Mouse (Mus musculus) c-Kit-negative CD71-positive TER-119-positive erythroid progenitor cells, embryonic 14.5 days (primary cell): ENCODE measurements around the gene Ctdspl.

ENCODE experiments used
- DNase-seq: peaks from one replicate; pipeline ENCODE4 v3.0.0-alpha.2; 2013; ENCODE audit warnings: low read depth, low spot score

Gene Ctdspl

GRCm38 (mm10) chr9:119028226-119029195 is 102.3 kb downstream of the Ctdspl start:
- no peak for DNase-seq

DNA sequence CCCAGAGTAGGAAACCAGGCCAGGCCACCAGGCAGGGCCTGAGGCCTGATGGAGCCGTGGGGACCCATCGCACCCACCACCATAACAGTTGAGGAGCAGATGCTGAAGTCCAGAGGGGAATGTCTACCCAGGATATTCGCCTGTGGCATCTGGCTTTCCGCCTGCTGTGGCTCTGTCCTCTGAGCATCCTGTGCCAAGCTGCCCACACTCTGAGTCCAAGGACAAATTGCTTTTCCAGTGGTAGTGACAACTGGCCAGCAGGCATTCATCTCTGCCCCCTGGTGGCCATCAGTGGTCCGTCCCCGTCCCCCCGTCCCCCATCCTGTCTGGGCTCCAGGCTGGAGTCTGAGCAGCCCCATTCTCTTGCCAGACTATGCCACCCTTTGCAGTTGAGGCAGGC is 103.3 kb downstream of the Ctdspl start:
- DNase-seq = no peak

- no peak for DNase-seq
These were observed 104.8 kb downstream of the Ctdspl start for GRCm38 (mm10) chr9:119031038-119031437.

DNA sequence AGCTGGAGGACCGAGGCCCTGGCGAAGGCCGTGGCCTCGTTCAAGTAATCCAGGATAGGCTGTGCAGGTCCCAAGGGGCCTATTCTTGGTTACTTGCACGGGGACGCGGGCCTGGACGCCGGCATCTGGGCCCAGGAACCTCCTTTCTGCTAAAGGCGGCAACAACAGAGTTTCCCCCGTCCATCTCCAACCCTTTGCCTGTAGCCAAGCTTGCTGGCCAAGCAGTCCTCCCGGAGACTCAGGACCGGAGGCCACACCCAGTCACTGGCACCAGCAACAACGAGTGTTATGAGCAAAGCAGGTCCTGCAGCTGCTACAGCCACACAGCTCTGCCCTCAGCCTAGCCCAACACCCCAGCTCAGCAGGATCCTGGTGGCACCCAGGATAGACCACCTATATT is 105.5 kb downstream of the Ctdspl start:
- no peak for DNase-seq

DNA sequence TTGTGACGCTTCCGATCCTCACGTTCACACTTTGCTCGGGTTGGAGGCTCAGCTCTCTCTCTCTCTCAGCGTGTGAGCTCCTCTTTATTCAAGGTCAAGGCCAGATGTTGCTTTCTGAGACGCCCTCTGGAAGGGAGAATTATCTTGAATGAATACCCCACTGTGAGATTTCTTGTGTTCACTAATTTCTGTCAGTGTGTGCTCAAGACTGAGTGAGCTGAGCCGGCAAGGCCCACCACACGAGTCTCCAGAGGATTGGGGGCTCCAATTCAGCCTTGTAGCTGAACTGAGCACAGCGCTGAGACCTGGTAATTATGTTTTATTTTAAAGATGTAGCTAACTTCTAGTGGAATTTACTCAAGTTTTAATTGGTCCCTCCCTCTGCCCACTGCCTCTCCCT is 106.3 kb downstream of the Ctdspl start:
- DNase-seq = no peak

DNA sequence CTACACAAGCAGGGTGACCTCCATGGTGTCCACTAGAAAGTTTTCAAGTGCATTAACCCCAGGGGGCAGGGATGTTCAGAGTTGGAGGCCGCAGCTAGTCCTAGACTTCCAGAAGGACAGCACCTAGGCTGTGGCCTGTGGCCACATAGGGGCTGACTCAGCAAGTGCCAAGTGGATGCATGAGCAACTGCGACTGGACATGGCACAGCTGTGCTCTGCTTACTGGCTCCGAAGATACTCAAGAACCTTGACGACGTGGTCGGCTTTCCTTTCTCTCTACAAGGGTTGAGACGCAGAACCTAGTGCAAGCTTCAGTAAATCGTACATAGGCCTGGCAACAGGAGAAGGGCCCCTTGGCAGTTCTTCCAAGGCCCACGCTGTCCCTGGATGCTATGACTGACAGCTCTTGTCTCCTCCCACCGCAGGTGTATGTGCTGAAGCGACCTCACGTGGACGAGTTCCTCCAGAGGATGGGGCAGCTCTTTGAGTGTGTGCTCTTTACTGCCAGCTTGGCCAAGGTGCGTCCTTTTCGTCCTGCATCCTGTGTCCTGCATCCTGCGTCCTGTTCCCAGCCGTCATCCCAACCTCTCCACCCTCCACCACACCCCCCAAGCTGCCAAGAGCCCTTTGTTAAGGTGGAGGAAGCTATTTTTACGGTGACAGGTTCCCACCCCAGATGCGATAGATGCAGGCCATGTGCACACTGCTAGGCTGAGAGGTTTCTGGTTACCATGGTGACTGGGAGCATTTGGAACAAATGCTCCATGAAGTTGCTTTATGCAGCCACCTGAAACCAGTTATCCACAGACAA is 107.1 kb downstream of the Ctdspl start:
- DNase-seq = no peak

GRCm38 (mm10) chr9:119034069-119034468 is 107.8 kb downstream of the Ctdspl start:
- DNase-seq = no peak

DNA sequence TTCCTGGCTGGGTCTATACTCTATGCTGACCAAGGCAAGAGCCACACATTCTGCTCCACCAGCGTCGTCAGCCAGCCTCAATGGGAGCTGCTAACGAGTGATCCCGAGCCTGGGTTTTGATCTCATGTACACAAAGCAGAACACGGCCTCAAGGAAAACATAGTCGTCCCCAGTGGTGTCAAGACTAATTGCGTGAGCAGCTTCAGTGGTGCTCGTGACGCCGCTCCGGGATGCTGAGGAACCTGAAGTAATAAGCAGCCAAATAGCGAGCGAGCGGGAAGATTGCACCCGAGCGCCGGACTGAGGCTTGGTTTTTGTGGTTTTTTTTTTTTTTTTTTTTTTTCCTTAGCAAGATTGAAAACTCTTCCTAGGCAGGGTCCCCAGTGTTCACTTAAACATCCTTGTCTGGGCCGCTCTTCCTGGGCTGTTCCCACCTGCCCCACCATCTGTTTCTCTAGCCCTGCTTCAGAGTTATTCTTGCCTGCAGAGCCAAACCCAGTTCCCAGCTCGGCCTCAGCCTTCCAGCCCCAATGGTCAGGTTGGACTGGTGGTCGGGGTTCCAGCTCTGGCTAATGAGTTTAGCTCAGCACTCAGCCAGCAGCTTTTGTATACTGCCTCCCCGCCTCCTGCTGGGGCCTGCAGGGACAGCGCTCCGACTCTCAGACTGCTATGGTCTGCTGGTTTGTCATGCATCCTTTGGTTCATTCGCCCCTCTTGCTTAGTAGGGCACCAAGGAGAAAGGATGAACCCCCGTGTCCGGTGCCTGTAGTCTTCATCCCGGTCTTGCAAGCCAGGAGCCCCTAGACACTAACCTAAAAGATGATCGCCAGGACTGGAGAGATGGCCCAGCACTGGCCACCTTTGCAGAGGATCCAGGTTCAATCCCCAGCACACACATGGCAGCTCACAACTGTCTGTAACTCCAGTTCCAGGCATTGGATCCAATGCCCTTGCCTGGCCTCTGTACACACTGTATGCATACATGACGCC is 108.7 kb downstream of the Ctdspl start:
- DNase-seq = no peak

GRCm38 (mm10) chr9:119035836-119036235 is 109.6 kb downstream of the Ctdspl start:
- no peak for DNase-seq

GRCm38 (mm10) chr9:119037076-119037730 is 111.0 kb downstream of the Ctdspl start:
- DNase-seq = no peak

DNA sequence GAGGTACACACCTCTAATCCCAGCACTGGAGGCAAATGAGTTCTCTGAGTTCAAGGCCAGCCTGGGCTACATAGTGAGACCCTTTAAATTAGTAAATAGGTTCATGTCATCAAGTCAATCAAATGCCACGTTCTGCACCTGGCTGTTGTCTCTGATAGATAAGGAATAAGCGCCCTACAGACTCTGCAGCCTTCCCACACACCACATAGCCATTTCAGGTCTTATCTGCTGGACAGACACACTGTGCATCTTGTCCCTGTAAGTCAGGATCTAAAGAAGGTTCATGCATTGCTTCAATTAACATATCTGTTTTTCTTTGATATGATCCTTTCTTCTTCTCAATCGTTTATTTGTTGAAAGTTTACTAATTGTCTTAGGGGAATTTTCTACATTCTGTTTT is 112.3 kb downstream of the Ctdspl start:
- no peak for DNase-seq

DNA sequence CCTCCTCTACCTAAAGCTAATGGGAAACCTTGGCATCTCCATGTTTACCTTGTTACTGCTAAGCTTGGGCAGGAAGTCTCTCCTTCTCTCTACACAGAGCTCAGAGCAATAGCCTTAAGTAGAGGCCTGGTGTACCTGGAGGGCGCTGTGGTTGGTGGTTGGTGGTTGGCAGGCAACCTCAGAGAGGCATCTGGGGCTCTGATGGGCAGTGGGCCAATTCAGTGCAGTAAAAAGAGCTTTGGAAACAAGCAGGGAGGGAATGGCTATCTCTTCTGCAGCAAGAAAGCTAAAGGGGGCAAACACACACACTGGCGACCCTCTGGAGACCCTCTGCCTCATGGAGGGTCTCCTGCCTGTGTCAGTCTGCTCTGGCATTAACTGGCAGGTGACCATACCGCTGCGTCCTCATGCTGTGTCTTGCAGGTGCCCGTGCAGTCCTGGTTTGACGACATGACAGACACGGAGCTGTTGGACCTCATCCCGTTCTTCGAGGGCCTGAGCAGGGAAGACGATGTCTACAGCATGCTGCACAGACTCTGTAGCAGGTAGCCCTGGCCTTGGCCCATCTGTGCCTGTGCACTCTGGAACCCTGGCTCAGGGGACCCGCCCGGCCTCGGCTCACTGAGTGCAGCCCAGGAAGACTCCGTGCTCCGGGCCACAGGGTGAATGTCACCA is 114.0 kb downstream of the Ctdspl start:
- DNase-seq = no peak

GRCm38 (mm10) chr9:119048182-119048903 is 122.1 kb downstream of the Ctdspl start:
- DNase-seq = peak; percentile 44

- no peak for DNase-seq
These were observed 124.9 kb downstream of the Ctdspl start for GRCm38 (mm10) chr9:119051158-119051557.

DNA sequence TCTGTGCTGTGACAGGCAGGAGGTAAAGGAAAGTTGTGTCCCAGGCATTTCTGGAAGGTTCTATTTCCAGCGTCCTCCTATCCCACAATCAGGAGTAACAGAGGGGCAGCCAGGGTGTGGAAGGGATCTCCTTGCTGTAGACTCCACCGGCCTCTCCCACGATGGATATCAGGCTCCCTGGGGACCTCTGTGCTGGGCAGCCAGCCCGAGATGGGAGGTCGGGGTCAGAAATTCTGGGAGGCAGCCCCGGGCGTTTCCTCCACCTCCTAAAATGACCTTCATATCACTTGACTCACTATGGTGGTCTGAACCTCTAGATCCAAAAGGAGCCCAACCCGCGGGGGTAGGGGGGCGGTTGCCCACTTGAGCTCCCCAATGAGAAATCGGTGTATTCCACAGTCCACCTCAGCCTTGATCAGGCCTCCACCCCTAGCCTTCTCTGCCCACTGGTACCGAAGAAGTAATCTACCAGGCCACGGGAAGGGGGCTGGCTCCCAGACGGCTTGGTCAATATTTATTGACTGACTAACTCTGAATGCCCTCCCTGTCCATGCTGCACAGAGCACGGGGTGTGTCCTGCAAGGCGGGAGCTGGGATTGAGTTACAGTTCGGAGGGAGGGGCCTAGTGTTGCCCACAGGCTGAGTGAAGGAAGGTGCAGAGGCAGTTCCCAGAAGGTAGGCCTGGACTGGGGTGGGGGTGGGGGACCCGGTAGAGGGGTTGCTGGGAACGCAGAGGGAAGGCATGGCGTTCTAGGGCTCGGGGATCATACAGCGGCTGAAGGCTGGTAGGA is 126.1 kb downstream of the Ctdspl start, which contains the start of gene Vill:
Gene Vill (plus strand): TSS at position 625 of the 791 bp plus-strand sequence.
- no peak for DNase-seq

- DNase-seq = no peak
These were observed 127.8 kb downstream of the Ctdspl start for GRCm38 (mm10) chr9:119053964-119054576.

DNA sequence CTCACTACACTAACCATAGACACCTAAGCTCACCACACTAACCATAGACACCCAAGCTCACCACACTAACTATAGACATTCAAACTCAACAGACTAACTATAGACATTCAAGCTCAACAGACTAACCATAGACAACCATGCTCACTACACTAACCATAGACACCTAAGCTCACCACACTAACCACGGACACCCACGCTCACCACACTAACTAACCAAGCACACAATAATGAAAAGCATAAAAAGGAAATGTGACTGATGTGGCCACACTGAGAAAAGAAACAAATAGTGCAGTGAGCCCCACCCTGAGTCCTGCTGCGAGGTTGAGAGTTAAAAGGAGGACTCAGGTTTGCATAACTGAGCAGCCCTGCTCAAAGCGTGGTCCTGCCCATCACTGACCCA is 129.1 kb downstream of the Ctdspl start:
- DNase-seq = no peak

- no peak for DNase-seq
These were observed 132.0 kb downstream of the Ctdspl start for GRCm38 (mm10) chr9:119058245-119058644.
